Mouse (Mus musculus): ENCODE measurements around the gene Gpt2. TPM values are rescaled to one million over a fixed set of nuclear protein-coding genes. Genes with fewer than 3 reads are reported as not detected.

The Gpt2 gene
- polyA plus RNA-seq, 1 experiment from 2014 or later: 46.3 TPM

- ATAC-seq: no peak
- TF ChIP-seq CTCF (IDR thresholded peaks at IDR 0.05): no peak
- in situ Hi-C loops (cut with MboI; ENCODE audit: low pct_unique_long_range_greater_than_20kb): no loop called here
- H3K27me3 ChIP-seq: no peaks in the 10 kb centered on the region
- POLR2A ChIA-PET: no interaction called here
- CTCF ChIA-PET: interaction anchor here (1.0 to 1.3 kb wide), 3 partner anchors 11 to 66 kb away, joined by 4 read pairs; no protein-coding TSS in a partner anchor
- DNase-seq (ENCODE audit: low read depth, low spot score): no peak
Observed at GRCm38 (mm10) chr8:85551934-85552333, 59.6 kb downstream of the Gpt2 start.

GRCm38 (mm10) chr8:85554391-85555180 is 62.2 kb downstream of the Gpt2 start:
- CTCF ChIA-PET: no interaction called here
- peak; percentile 69 for ATAC-seq
- POLR2A ChIA-PET: interaction anchor here (1.0 kb wide), 1 partner anchor 54 kb away, joined by 3 read pairs; no protein-coding TSS in a partner anchor

GRCm38 (mm10) chr8:85555181-85556145 is 63.1 kb downstream of the Gpt2 start, which contains the start of gene Dnaja2:
TSS of gene Dnaja2 (minus strand) at chr8:85555344.
- in situ Hi-C loops (cut with MboI; ENCODE audit: low pct_unique_long_range_greater_than_20kb): no loop called here
- no peaks in the 10 kb centered on the region for H3K27me3 ChIP-seq
- CTCF ChIA-PET: interaction anchor here (2.0 kb wide), 1 partner anchor 36 kb away, joined by 7 read pairs; no protein-coding TSS in a partner anchor
- DNase-seq (ENCODE audit: low read depth, low spot score): no peak
- POLR2A ChIA-PET: interaction anchor here (1.0 kb wide), 1 partner anchor 55 kb away, joined by 3 read pairs; no protein-coding TSS in a partner anchor
- peak; percentile 82 for ATAC-seq
- TF ChIP-seq CTCF (IDR thresholded peaks at IDR 0.05): no peak

More at GRCm38 (mm10) chr8:85554391-85555180, 62.2 kb downstream of the Gpt2 start:
- DNase-seq (ENCODE audit: low read depth, low spot score): no peak
- in situ Hi-C loops (cut with MboI; ENCODE audit: low pct_unique_long_range_greater_than_20kb): no loop called here
- TF ChIP-seq CTCF (IDR thresholded peaks at IDR 0.05): no peak
- no peaks in the 10 kb centered on the region for H3K27me3 ChIP-seq

- POLR2A ChIA-PET: no interaction called here
- TF ChIP-seq CTCF (IDR thresholded peaks at IDR 0.05): no peak
- CTCF ChIA-PET: interaction anchor here (0.8 to 2.0 kb wide), 3 partner anchors 18 to 34 kb away, joined by 3 to 7 read pairs (median 3); no protein-coding TSS in a partner anchor
- DNase-seq (ENCODE audit: low read depth, low spot score): no peak
- in situ Hi-C loops (cut with MboI; ENCODE audit: low pct_unique_long_range_greater_than_20kb): no loop called here
- ATAC-seq: no peak
- H3K27me3 ChIP-seq: no peaks in the 10 kb centered on the region
Observed at GRCm38 (mm10) chr8:85556986-85557600, 64.7 kb downstream of the Gpt2 start.

- POLR2A ChIA-PET: no interaction called here
- ATAC-seq (no peak), DNase-seq (ENCODE audit: low read depth, low spot score) (no peak)
- no peaks in the 10 kb centered on the region for H3K27me3 ChIP-seq
- in situ Hi-C loops (cut with MboI; ENCODE audit: low pct_unique_long_range_greater_than_20kb): no loop called here
- CTCF ChIA-PET: interaction anchor here (0.8 to 2.0 kb wide), 3 partner anchors 19 to 34 kb away, joined by 3 to 7 read pairs (median 3); no protein-coding TSS in a partner anchor
- TF ChIP-seq CTCF (IDR thresholded peaks at IDR 0.05): no peak
Observed at GRCm38 (mm10) chr8:85557601-85557986, 65.2 kb downstream of the Gpt2 start.

DNA sequence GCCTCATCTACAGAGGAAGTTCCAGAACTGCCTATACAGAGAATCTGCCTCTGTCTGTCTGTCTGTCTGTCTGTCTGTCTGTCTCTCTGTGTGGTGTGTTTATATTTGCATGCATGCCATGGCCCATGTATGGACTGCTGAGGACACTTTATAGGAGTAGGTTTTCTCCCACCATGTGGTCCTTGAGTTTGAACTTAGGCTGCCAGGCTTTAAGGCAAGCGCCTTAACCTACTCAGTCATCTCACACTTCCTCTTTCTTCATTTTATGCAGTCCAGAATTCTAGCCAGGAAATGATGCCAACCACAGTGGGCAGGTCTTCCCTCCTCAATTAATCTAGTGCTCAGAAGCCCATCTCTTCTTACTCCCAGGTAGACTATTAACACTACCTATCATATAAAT is 66.8 kb downstream of the Gpt2 start:
- no peak for DNase-seq (ENCODE audit: low read depth, low spot score)
- in situ Hi-C loops (cut with MboI; ENCODE audit: low pct_unique_long_range_greater_than_20kb): no loop called here
- no peak for TF ChIP-seq CTCF (IDR thresholded peaks at IDR 0.05)
- ChIA-PET CTCF (no interaction called here), POLR2A (no interaction called here)
- no peaks in the 10 kb centered on the region for H3K27me3 ChIP-seq
- no peak for ATAC-seq

- ChIA-PET POLR2A (no interaction called here), CTCF (no interaction called here)
- in situ Hi-C loops (cut with MboI; ENCODE audit: low pct_unique_long_range_greater_than_20kb): no loop called here
- DNase-seq (ENCODE audit: low read depth, low spot score) (no peak), ATAC-seq (no peak)
- H3K27me3 ChIP-seq: no peaks in the 10 kb centered on the region
- no peak for TF ChIP-seq CTCF (IDR thresholded peaks at IDR 0.05)
Observed at GRCm38 (mm10) chr8:85559966-85560365, 67.6 kb downstream of the Gpt2 start.

- TF ChIP-seq CTCF (IDR thresholded peaks at IDR 0.05): no peak
- CTCF ChIA-PET: no interaction called here
- ATAC-seq: no peak
- POLR2A ChIA-PET: interaction anchor here (0.5 kb wide), 1 partner anchor 1570 kb away, joined by 4 read pairs; no protein-coding TSS in a partner anchor
- H3K27me3 ChIP-seq: no peaks in the 10 kb centered on the region
- no peak for DNase-seq (ENCODE audit: low read depth, low spot score)
- in situ Hi-C loops (cut with MboI; ENCODE audit: low pct_unique_long_range_greater_than_20kb): no loop called here
Observed at GRCm38 (mm10) chr8:85563336-85563735, 71.0 kb downstream of the Gpt2 start.

DNA sequence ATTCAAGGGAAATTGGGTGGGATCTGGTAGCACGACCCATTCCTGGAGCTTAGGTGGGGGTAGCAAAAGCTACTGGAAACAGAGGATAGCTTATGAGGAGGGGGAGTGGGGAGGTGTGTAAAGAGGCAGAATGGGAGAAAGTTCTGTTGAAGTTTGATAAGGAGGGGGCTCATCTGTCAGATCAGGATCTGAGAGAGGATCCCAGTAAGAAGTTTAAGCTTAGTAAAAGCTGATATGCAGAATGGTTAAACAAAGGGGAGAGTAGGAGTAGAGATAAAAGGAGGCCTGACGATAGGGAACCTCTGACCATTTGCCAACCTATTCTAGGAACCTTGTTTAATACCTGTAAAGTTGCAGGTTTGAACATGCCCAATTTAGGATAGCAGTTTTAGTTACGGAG is 72.8 kb downstream of the Gpt2 start:
- CTCF ChIA-PET: no interaction called here
- DNase-seq (ENCODE audit: low read depth, low spot score) (no peak), ATAC-seq (no peak)
- in situ Hi-C loops (cut with MboI; ENCODE audit: low pct_unique_long_range_greater_than_20kb): no loop called here
- POLR2A ChIA-PET: no interaction called here
- no peak for TF ChIP-seq CTCF (IDR thresholded peaks at IDR 0.05)
- no peaks in the 10 kb centered on the region for H3K27me3 ChIP-seq

DNA sequence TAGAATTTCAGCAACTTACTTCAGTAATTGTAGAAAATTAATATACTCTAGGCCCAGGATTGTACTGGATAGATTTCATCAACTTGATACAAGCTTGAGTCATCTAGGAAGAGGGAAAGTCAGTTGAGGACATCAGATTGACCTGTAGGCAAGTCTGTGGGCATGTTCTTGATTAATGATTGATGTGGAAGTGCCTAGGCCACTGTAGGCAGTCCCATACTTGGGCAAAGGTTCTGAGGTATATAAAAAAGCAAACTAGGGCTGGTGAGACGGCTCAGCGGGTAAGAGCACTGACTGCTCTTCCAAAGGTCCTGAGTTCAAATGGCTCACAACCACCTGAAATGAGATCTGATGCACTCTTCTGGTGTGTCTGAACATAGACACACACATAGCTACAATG is 75.4 kb downstream of the Gpt2 start:
- TF ChIP-seq CTCF (IDR thresholded peaks at IDR 0.05): no peak
- POLR2A ChIA-PET: no interaction called here
- in situ Hi-C loops (cut with MboI; ENCODE audit: low pct_unique_long_range_greater_than_20kb): no loop called here
- ATAC-seq (no peak), DNase-seq (ENCODE audit: low read depth, low spot score) (no peak)
- no peaks in the 10 kb centered on the region for H3K27me3 ChIP-seq
- CTCF ChIA-PET: no interaction called here

All from Patski (cell line).